Mouse (Mus musculus): Measurements from ENCODE around the gene Ache.

The Ache gene

GRCm38 (mm10) chr5:137333512-137334174 lies 46.3 kb downstream of the Ache start, which contains the start of gene Slc12a9:
Gene Slc12a9, minus strand, starts transcription at chr5:137333597.
- peak; percentile 95 for DNase-seq (ENCODE audit: low read depth, low spot score)

GRCm38 (mm10) chr5:137334317-137334716 lies 47.0 kb downstream of the Ache start:
- no peak for DNase-seq (ENCODE audit: low read depth, low spot score)

GRCm38 (mm10) chr5:137335066-137335465 lies 47.7 kb downstream of the Ache start:
- DNase-seq (ENCODE audit: low read depth, low spot score) = no peak

GRCm38 (mm10) chr5:137337190-137337589 lies 49.9 kb downstream of the Ache start:
- DNase-seq (ENCODE audit: low read depth, low spot score) = no peak

- DNase-seq (ENCODE audit: low read depth, low spot score) = peak; percentile 43
These were observed 50.9 kb downstream of the Ache start for GRCm38 (mm10) chr5:137338256-137338655.

- no peak for DNase-seq (ENCODE audit: low read depth, low spot score)
These were observed 51.5 kb downstream of the Ache start for GRCm38 (mm10) chr5:137338663-137339289.

- DNase-seq (ENCODE audit: low read depth, low spot score) = no peak
These were observed 52.1 kb downstream of the Ache start for GRCm38 (mm10) chr5:137339290-137339979.

- no peak for DNase-seq (ENCODE audit: low read depth, low spot score)
These were observed 52.9 kb downstream of the Ache start for GRCm38 (mm10) chr5:137340222-137340621.

- no peak for DNase-seq (ENCODE audit: low read depth, low spot score)
These were observed 55.2 kb downstream of the Ache start for GRCm38 (mm10) chr5:137342407-137343012.

GRCm38 (mm10) chr5:137343412-137343811 lies 56.1 kb downstream of the Ache start:
- no peak for DNase-seq (ENCODE audit: low read depth, low spot score)

- no peak for DNase-seq (ENCODE audit: low read depth, low spot score)
These were observed 56.5 kb downstream of the Ache start for GRCm38 (mm10) chr5:137343869-137344268.

All from A20 (cell line).